Mouse (Mus musculus) cerebellum, postnatal 14 days (tissue): Measurements from ENCODE around the gene Gm17660.
"Not testable (repeated sequence)": the region's sequence is repeated elsewhere in the genome, so short reads cannot be mapped to it uniquely, and the experiment has no call there.

Source experiments
- DNase-seq, 2 experiments: peaks; one replicate each; pipeline ENCODE4 v3.0.0; 2021; ENCODE audit warnings: mixed read lengths in 2 of 2

Gm17660 gene

GRCm38 (mm10) chr5:104039154-104039932, 38.1 kb downstream of the Gm17660 start:
- DNase-seq, result peak; percentile 60 to 66

DNA sequence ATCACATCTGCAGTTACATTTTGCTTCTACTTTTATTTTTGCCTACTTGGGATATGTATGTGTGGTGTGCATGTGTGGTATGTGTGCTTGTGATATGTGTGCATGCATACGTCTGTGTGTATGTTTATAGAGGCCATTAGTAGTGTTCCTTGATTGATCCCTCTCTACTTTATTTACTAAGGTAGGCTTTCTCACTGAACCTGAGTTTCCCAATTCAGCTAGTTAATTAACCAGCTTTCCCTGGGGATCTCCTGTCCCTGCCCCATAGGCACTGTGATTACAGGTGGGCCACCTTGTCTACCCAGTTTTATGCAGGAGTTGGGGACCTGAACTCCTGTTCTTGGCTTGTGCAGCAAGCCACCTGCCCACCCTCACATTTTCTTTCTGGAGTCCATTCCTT, 40.7 kb downstream of the Gm17660 start:
- no peak for DNase-seq

GRCm38 (mm10) chr5:104035824-104036223, 41.6 kb downstream of the Gm17660 start:
- no peak for DNase-seq

GRCm38 (mm10) chr5:104035066-104035465, 42.3 kb downstream of the Gm17660 start:
- DNase-seq, result no peak

GRCm38 (mm10) chr5:104032434-104033097, 44.8 kb downstream of the Gm17660 start:
- no peak for DNase-seq

DNA sequence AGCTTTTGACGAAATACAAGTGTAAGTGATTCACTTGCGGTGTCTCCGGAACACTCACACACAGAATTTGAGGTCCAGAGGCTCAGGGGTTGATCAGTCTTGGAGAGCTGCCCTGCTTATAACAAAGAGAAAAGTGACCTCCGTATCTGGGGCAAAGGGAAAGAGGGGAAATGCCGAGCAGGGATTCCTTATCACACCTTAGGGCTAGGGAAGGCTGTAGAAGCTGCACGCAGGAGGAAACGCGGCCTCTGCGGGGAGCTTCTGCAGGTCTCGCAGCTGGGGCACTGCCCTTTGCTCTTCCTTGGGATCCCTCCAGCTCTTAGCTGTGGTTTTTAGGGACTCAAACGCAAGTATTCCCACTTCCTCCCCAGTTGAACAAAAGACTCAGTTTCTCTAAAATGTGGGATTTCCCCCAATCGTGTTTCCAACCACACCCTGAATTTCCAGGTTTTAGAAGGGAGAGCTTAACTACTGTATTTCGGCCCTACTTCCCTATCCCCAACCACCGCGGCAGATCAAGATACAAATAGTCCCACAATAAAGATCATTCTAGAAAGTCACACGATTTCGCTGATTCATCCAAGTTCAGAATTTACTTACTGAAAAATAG, 52.1 kb downstream of the Gm17660 start:
- no peak for DNase-seq

DNA sequence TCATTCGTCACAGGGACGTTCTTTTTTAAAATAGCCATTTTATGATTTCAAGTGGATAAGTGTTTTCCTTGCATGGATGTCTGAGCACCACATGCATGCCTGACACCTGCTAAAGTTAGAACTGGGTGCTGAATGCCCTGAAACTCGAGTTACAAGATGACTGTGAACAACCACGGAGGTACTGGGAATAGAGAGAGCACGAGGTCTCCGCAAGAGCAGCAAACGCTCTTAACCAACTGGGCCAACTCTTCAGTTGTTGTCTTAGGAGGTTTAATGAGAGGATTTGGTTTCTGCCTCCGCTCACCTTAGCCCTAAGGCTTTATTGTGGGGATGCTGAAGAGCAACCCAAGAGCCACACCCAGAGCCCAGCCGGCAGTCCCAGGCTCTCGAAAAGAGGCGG, 52.6 kb downstream of the Gm17660 start:
- DNase-seq, result no peak

DNA sequence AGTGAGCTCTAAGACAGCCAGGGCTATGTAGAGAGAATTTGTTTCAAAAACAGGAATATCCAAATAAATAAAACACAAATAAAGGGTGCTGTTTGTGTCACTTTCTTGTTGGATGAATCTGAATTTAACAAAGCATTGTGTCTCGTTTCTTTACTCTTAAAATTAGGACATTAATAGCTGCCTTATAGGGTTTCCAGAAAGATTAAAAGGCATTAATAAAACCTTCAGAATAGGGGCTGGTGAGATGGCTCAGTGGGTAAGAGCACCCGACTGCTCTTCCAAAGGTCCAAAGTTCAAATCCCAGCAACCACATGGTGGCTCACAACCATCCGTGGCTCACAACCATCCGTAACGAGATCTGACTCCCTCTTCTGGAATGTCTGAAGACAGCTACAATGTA, 53.2 kb downstream of the Gm17660 start:
- not testable (repeated sequence) for DNase-seq

GRCm38 (mm10) chr5:104023289-104024020, 54.0 kb downstream of the Gm17660 start:
- DNase-seq, result no peak

DNA sequence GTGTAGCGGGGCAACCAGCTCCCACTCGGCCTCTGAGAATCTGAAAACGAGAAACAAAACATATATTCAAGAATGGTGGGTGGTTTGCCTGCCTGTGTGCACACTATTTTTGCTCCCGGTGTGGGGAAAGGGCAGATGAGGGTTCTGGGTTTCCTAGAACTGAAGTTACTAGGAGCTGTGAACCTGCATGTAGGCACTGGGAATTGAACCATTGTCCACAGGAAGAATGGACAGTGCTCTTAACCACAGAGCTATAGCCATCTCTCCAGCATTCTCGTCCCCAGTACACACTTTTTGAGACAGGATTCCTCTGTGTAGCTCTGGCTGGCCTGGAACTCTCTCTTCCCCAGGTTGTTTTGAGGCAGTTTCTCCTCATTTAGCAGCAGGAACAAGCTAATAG, 54.9 kb downstream of the Gm17660 start:
- DNase-seq, result no peak

DNA sequence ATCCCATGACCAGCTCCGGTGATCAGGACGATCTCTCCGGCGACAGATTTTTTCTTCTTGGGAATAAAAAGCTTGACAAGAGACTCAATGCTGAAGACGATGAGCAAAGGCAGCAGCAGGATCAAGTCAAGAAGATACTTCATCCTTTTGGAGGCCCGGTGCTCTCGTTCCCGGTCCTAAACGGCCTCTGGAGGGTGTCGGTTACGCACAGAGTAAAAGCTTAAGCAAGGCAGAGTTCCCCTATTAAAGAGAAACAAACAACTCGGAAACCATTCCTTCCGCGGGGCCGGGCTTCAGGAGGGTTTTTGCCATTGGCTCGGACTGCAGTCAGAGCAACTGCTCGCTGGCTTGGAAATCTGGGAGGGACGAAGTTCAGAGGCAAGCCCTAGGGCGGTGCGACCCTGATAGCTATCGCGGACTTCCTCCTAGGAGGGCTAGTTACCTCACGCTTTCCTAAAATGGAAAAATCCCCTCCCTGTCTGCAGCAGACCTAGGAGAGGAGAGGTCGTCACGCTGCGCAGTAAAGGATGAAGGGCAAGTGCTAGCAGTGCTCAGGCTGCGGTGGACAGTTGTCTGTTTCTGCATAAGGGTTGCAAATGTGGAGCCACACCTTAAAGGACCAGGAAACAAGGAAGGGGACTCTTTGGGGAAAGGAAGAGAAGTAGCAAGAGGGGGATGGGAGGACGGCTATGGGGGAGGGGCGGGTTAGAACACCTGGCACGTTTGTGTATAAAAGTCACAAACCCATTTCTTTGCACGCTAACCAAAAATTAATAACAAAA, 55.6 kb downstream of the Gm17660 start, which contains the start of gene Hsd17b11:
Hsd17b11 (minus strand) TSS at position 323 of the 782 bp plus-strand sequence.
- DNase-seq, result peak; percentile 73 to 75
